Mouse (Mus musculus): ENCODE measurements at regions not wholly inside any gene's neighbourhood (a gene's known extent, or its start where the extent isn't known, plus 50 kb on each side); places are given as distances from the start of the nearest gene placed in this dataset.

- intact Hi-C loops (cut with DNase I), result loop anchor here (2.0 kb wide), 1 partner anchor 242 kb away; no protein-coding TSS in a partner anchor
- peak; percentile 59 for DNase-seq
Observed at GRCm38 (mm10) chr7:68580650-68581049, 168.4 kb downstream of the Arrdc4 start.

- DNase-seq, result peak; percentile 84
- intact Hi-C loops (cut with DNase I), result loop anchor here (2.0 to 10.0 kb wide), 3 partner anchors 205 to 1755 kb away; no protein-coding TSS in a partner anchor
Observed at GRCm38 (mm10) chr7:68579666-68580065, 169.4 kb downstream of the Arrdc4 start.

GRCm38 (mm10) chr7:68579216-68579615 is 169.8 kb downstream of the Arrdc4 start:
- intact Hi-C loops (cut with DNase I), result loop anchor here (10.0 kb wide), 2 partner anchors 204 to 1756 kb away; no protein-coding TSS in a partner anchor
- no peak for DNase-seq

DNA sequence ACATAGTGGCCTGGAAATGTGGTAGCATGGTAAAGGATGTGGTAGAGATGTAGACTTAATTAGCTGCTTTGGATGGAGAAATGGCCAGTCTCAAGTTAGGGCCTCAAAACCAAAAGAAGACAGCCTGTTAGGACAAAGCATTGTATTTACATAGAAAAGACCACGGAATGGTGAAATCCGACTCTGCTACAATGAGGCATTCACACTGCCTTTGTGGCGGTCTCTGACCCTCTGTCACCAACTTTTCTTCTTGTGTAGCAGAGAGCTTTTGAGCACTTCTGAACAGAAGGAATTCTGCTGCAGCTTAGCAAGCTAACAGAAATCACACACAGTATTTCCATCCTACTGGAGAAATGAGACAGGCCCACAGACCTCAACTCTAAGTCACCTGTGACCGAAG is 177.7 kb downstream of the Arrdc4 start:
- intact Hi-C loops (cut with DNase I), result loop anchor here (10.0 kb wide), 2 partner anchors 197 to 1763 kb away; no protein-coding TSS in a partner anchor
- no peak for DNase-seq

GRCm38 (mm10) chr7:68568127-68568510 is 180.9 kb downstream of the Arrdc4 start:
- intact Hi-C loops (cut with DNase I), result no loop called here
- no peak for DNase-seq

DNA sequence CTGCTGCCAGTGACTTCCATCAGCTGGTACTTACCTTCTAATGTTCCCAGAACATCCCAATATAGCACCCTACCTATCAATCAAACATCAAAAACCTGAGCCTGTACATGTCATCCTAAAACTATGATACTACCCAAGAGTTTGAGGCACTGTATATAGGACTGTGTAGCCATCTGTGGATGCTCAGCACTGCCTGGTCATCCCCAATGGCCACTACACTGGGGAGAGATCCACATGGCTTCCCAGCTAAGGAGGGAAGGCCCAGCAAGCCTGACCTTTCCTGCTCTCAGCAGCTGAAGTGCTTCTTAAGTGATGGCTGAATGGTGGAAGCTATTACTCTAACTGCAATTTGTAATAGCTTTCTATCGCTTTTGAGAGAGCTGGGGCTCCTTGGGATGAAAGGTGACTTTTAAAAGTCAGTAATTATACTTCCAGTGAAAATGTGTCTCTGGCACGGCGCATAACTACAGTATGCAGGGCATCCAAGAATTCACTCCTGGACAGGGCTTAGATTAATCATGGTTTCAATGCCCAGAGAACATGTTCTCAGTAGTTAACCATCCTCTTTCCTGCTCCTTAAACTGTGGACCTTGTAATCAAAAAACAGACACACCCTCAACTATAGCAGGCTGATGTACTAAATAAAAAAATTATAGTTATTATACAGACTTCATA is 181.5 kb downstream of the Arrdc4 start:
- intact Hi-C loops (cut with DNase I), result no loop called here

DNA sequence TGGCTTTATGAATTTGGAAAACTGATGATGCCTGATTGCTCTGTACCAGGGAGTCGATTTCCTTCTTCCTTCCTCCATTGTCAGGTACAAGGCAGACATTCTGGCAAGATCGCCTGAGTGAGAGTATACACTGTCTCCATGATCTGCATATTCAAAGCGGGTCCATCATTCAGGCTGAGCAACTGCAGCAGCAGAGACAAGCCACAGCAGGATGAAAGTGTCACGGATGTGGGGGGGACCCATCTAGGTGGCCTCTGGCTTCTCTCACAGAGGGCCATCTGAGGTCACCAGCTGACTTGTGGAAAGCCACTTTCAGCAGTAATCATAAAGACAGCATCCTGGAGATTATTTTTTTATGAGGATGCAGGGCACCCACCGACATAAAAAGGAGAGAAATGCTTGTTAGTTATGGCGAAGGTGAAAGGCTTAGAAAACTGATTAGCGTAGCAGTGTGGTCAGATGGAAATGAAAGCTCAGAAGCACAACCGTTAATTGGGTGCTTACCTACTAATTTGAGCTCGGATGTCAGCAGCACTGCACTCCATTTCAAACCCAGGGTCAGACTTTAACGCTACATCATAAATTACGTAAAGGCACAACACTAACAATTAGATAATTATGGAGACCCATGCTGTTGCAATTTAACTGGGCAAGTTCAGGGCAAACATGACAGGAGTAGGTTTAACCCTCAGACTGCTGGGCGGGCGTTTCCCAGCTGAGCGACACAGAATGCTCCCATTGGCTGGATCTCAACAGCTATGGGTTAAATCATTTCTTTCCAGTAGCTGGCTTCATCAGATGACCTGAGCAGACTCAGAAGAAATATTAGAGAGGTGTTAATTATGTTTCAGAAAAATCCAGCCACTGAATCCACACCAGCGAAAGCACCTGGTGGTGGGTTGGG is 189.3 kb downstream of the Arrdc4 start:
- intact Hi-C loops (cut with DNase I), result no loop called here
- DNase-seq, result no peak

More for the DNA sequence above, 181.5 kb downstream of the Arrdc4 start:
- DNase-seq, result no peak

DNA sequence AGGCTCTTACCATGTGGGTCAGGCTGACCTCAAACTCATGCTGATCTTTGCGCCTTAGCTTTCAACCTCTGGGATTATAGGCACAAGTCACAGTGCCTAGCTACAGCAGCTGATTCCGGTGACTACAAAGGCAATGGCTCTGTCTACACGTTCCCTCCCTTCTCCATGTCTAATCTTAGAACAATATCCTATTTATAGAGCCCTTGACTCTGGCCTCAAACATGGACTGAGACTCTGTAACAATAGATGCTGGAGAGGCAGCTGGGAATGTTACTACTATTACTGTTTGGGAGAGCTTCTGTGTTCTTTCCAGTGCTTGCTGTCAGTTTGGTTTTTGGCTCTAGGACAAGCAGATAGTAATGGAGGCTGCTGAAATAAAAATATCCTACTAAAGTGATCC is 198.7 kb downstream of the Arrdc4 start:
- intact Hi-C loops (cut with DNase I), result no loop called here

DNA sequence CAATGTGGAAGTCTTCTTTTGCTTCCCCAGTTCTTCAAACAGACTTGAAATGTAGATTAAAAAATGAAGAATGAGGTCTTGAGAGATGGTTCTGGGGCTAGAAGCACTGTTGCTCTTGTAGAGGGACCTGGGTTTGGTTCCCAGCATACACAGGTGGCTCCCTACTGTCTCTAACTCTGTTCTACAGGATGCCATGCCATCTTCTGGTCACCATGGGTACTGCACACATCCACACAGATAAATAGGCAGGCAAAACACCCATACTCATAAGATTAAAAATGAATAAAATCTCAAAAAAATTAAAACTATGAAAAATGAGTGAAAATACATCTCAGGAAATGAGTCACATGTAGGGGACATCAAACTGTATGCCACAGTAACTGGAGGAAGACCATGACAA is 200.9 kb downstream of the Arrdc4 start:
- intact Hi-C loops (cut with DNase I), result no loop called here
- no peak for DNase-seq

More for the DNA sequence above, 198.7 kb downstream of the Arrdc4 start:
- no peak for DNase-seq

GRCm38 (mm10) chr7:68544136-68544535 is 204.9 kb downstream of the Arrdc4 start:
- intact Hi-C loops (cut with DNase I), result no loop called here
- DNase-seq, result peak; percentile 8

DNA sequence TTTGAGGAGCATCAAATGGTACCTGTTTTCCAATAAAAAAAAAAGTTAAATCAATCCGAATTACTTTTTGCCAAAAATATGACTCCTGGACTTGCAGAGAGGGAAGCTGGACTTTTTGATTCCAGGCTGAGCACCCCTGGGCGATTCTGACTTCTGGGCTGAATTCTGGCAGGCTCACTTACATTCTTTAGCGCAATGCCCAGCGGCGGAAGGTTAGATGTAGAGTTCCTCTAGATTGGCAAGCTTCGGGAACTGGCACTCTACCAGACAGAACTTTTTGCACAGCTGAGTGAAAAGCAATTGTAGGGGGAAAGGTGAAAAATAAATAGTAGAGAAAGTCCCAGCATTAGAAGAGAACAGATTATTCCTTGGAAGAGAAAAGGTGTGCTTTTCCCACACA is 235.5 kb downstream of the Fam169b start:
- intact Hi-C loops (cut with DNase I), result no loop called here
- no peak for DNase-seq

DNA sequence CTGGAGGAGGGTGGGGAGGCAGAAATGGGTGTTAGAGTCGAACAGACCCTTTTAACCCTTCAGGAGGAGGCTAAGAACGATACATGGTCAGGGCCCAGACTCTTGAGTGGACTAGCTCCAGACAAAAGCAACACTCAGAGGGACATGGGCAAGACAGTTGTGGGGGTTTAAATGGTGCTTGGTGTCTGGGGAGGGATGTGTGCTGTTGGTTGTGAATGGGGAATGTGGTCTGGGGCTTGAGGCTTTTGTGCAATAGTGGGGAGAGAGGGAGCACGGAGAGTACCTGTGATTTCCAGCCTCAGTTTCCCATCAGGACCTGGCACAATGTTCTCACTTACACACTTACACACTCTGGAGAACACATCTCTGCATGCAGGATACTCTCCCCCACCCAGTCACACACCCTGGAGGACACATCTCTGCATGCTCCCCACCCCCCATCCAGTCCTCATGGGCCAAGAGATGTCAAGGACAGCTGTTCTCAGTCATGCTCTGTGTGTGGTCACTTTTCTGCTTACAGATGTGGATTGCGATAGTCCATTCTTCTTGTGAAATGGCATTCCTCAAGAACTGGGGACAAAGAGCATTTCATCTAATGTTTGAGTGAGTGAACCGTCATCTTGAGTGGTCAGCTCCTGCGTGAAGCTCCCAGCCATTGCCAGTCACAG is 217.6 kb downstream of the Fam169b start:
- DNase-seq, result no peak
- intact Hi-C loops (cut with DNase I), result no loop called here

GRCm38 (mm10) chr7:68486676-68487075 is 213.0 kb downstream of the Fam169b start:
- intact Hi-C loops (cut with DNase I), result no loop called here
- DNase-seq, result no peak

- DNase-seq, result no peak
- intact Hi-C loops (cut with DNase I), result loop anchor here (5.0 kb wide), 1 partner anchor 110 kb away; no protein-coding TSS in a partner anchor
Observed at GRCm38 (mm10) chr7:68482553-68482952, 208.9 kb downstream of the Fam169b start.

DNA sequence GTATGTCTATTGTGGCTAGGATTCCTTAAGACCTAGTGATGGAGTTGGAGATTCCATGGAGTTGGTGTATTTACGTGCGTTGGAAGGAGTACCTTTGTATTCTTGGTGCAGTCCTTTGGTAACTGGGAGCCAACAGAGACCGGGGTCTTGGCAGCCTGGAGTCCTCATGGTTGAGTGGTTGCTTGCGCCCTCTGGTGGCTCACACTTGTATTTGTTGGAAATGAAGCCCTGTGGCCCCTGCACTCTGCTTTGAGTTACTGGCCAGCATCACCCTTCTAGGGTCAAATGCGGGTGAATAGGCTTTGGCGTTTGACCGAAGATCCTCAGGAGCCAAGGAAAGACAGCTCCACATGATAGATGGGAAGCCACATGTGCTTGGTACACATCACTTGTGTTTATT is 207.1 kb downstream of the Fam169b start:
- peak; percentile 79 for DNase-seq
- intact Hi-C loops (cut with DNase I), result loop anchor here (5.0 kb wide), 1 partner anchor 108 kb away; no protein-coding TSS in a partner anchor

- no peak for DNase-seq
- intact Hi-C loops (cut with DNase I), result loop anchor here (5.0 kb wide), 1 partner anchor 108 kb away; no protein-coding TSS in a partner anchor
Observed at GRCm38 (mm10) chr7:68480336-68480735, 206.7 kb downstream of the Fam169b start.

GRCm38 (mm10) chr7:68478044-68478443 is 204.4 kb downstream of the Fam169b start:
- intact Hi-C loops (cut with DNase I), result no loop called here
- no peak for DNase-seq

- no peak for DNase-seq
- intact Hi-C loops (cut with DNase I), result no loop called here
Observed at GRCm38 (mm10) chr7:68472800-68473199, 199.2 kb downstream of the Fam169b start.

DNA sequence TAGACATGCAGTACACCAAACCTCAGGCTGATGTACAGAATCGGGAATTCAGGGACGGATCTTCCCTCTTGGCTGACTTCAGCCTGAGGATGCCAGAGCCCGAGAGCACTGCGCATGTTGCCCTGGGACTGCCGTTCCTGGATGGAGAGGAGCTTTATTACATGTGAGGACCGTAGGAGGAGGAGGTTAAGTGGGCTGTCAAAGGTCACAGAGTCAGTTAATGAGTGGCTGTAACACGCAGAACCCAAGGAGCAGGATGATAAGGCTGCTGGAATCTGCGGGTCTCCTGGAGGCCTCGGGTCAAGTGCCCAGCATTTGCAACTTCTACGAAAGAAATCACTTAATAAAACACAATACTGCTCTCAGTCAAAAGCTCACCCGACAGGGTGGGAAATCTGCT is 197.3 kb downstream of the Fam169b start:
- DNase-seq, result no peak
- intact Hi-C loops (cut with DNase I), result no loop called here

DNA sequence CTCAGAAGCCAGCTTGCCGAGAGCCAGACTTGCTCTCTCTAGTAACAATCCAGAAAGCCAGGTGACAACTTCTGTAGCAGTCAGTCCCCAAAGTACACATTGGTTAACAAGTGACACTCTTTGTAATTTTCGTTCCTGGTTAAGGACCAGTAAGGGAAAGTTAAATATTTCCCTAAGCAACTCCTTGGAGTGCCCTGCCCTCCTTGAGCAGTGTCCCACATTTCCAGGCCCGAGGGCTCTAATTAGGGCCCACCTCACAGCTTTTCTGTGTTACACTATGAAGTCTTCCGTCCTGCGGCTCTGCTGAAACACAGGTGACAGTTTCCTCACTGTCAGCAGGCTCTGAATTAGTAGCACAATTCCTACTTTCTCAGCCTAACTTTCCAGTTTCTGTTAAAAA is 194.9 kb downstream of the Fam169b start:
- DNase-seq, result no peak
- intact Hi-C loops (cut with DNase I), result no loop called here

DNA sequence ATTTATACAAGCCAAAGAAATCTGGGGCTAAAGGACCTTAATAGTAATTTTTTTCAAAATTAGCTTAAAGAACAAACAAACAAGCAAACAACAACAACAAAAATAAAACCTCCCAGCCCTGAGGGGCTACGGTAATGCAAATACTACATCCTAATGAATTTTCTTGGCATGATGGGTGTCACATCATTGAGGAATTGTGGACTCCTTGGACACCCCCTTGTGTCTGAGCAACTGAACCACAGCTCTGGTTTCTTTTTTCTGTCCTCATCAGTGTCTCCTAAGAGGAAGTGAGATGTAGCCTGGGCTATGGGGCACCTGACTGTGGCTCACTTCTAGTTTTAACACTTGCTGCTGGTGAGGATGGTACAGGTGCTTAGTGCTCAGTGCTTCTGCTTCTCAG is 184.2 kb downstream of the Fam169b start:
- intact Hi-C loops (cut with DNase I), result no loop called here
- DNase-seq, result no peak
